Mouse (Mus musculus) duodenum, adult 2 months (tissue): ENCODE data around the gene Rhox4a2. TPM values are rescaled to one million over a fixed set of nuclear protein-coding genes. Genes with fewer than 3 reads are reported as not detected.

ENCODE experiments used
- polyA plus RNA-seq: library from polyadenylated mRNA; depleted of rRNA; stranded (reverse); fragments of >200 nt; gene quantifications from 2 replicates; pipeline ENCODE4 v1.2.3, GENCODE M21; 2012; ENCODE audit warnings: low replicate concordance; rRNA removed

Rhox4a2 gene
- not detected in 2 replicates for polyA plus RNA-seq

GRCm38 (mm10) chrX:37390548-37390947 is at the start of gene Rhox4a2:
Gene Rhox4a2 (plus strand): TSS chrX:37390848.

DNA sequence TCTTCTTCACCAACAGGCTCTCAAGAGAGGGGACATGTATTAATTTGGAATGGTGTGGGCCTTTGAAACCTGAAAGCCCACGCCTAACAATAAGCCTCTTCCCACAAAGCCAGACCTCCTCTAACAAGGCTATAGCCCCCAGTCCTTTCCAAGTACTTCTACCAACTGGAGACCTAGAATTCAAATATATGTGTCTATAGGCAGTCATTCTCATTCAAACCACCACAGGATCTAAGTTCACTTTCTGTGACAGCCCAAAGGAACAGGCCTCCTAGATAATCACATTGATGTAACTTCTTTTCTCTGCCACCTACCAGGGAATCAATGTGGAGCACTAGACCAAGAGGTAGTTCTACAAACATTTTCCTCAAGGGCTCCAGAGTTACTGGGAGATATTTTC is 10.9 kb upstream of the Rhox4a2 start, which contains the start of gene Rhox3a2:
Rhox3a2 (plus strand) TSS at position 301 of the 400 bp plus-strand sequence.

DNA sequence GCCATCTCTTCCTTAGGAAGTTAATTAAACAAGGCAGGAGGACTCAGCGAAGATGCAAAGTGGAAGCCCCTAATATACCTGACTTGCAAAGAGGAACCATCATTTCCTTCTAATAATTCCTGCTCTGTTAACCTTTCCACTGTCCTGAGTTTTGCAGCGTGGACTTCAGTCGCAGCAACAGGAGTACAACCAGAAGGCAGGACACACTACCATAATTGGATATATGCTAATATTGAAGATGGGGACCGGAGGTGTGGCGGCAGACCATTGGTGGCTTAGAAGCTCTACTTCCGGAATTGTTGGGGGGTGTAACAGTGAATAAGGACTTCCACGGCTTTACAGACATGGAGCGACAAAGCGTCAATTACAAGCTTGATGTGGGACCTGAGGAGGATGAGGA is 21.1 kb downstream of the Rhox4a2 start, which contains the start of gene Rhox2b:
Rhox2b (plus strand) TSS at position 301 of the 400 bp plus-strand sequence.

DNA sequence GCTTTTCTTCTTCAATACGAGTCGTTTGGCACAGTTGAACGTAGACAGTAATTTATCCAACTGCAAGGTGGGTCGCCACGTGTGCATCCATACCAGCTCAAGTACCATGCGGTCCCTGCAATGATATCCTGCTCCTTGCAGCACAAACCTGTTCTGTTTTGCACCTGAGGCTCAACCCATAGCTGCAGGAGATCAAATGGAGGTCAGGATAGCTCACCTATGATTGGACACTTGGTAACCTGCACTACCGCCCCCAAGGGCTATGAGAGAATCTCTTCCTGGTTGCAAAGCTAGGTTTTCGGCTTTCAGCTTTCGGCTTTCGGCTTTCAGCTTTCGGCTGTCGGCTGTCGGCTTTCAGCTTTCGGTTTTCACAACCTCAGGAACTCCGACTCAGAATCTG is 41.5 kb downstream of the Rhox4a2 start, which contains the start of gene Rhox4b:
Rhox4b (plus strand) TSS at position 301 of the 400 bp plus-strand sequence.

Other genes starting within 250 kb of the Rhox4a2 start
- 0.06 TPM in 1 of 2 replicates, not detected in the other for gene Akap14, start 222.0 kb upstream of the Rhox4a2 start, polyA plus RNA-seq
- 71.2 and 175 TPM in 2 replicates for gene Ndufa1, start 199.7 kb upstream of the Rhox4a2 start, polyA plus RNA-seq
- gene Rnf113a1, start 199.6 kb upstream of the Rhox4a2 start, polyA plus RNA-seq, result 0.85 and 1.2 TPM in 2 replicates
- gene Gm9, start 179.8 kb upstream of the Rhox4a2 start, polyA plus RNA-seq, result not detected in 2 replicates
- not detected in 2 replicates for gene Rhox1, start 168.6 kb upstream of the Rhox4a2 start, polyA plus RNA-seq
- not detected in 2 replicates for gene Rhox2a, start 145.9 kb upstream of the Rhox4a2 start, polyA plus RNA-seq
- gene Rhox3a, start 140.9 kb upstream of the Rhox4a2 start, polyA plus RNA-seq, result not detected in 2 replicates
- gene Rhox4a, start 125.5 kb upstream of the Rhox4a2 start, polyA plus RNA-seq, result not detected in 2 replicates
- gene Rhox3a2, start 10.8 kb upstream of the Rhox4a2 start, polyA plus RNA-seq, result not detected in 2 replicates
- gene Rhox2b, start 21.2 kb downstream of the Rhox4a2 start, polyA plus RNA-seq, result not detected in 2 replicates
- not detected in 2 replicates for gene Rhox4b, start 41.6 kb downstream of the Rhox4a2 start, polyA plus RNA-seq
- gene Rhox2c, start 62.8 kb downstream of the Rhox4a2 start, polyA plus RNA-seq, result not detected in 2 replicates
- not detected in 2 replicates for gene Rhox3c, start 67.7 kb downstream of the Rhox4a2 start, polyA plus RNA-seq
- not detected in 2 replicates for gene Rhox4c, start 89.5 kb downstream of the Rhox4a2 start, polyA plus RNA-seq
- not detected in 2 replicates for gene Rhox2d, start 102.6 kb downstream of the Rhox4a2 start, polyA plus RNA-seq
- not detected in 2 replicates for gene Rhox4d, start 123.5 kb downstream of the Rhox4a2 start, polyA plus RNA-seq
- not detected in 2 replicates for gene Rhox2e, start 139.6 kb downstream of the Rhox4a2 start, polyA plus RNA-seq
- not detected in 2 replicates for gene Rhox3e, start 151.2 kb downstream of the Rhox4a2 start, polyA plus RNA-seq
- not detected in 2 replicates for gene Rhox4e, start 166.6 kb downstream of the Rhox4a2 start, polyA plus RNA-seq
- not detected in 2 replicates for gene Rhox2f, start 180.6 kb downstream of the Rhox4a2 start, polyA plus RNA-seq
- not detected in 2 replicates for gene Rhox3f, start 190.1 kb downstream of the Rhox4a2 start, polyA plus RNA-seq
- not detected in 2 replicates for gene Rhox4f, start 216.9 kb downstream of the Rhox4a2 start, polyA plus RNA-seq
- not detected in 2 replicates for gene Rhox3g, start 237.8 kb downstream of the Rhox4a2 start, polyA plus RNA-seq